Mouse (Mus musculus): Measurements from ENCODE around the gene Pced1b. TPM values are rescaled to one million over a fixed set of nuclear protein-coding genes. Genes with fewer than 3 reads are reported as not detected.

Pced1b gene
- total and polyA plus RNA-seq, 3 experiments, result 6.6 to 41.1 (median 8.8) TPM

- Histone ChIP-seq H3K4me1 (ENCODE audit: insufficient read depth, low read depth, low read length) (no peaks in the 10 kb centered on the region), H3K9me3 (replicated peaks) (peaks cover 6% of the 10 kb centered on the region; the same call in 1 of the 2 replicates), H3K27me3 (ENCODE audit: insufficient read depth, low read length) (no peaks in the 10 kb centered on the region), H3K4me3 (ENCODE audit: low read depth, low read length) (no peak overlapping the region), H3K36me3 (replicated peaks) (no peaks in the 10 kb centered on the region)
- ATAC-seq (ENCODE audit: extremely low read depth, insufficient number of reproducible peaks, low FRiP score, poor library complexity, severe bottlenecking) (no peak), DNase-seq (ENCODE audit: low spot score) (no peak)
- no peak for TF ChIP-seq GATA1 (IDR thresholded peaks at IDR 0.05; ENCODE audit: borderline replicate concordance, low read length)
- TF ChIP-seq POLR2AphosphoS5 (IDR thresholded peaks at IDR 0.05; ENCODE audit: insufficient replicate concordance, low read depth, low read length), result no peak
- no peak for TF ChIP-seq TAL1 (conservative IDR thresholded peaks at IDR 0.05; ENCODE audit: low read depth, low read length)
- no peak for TF ChIP-seq CTCF (IDR thresholded peaks at IDR 0.05; ENCODE audit: low read depth, low read length)
- no peak for TF ChIP-seq GATA2 (IDR thresholded peaks at IDR 0.05; ENCODE audit: borderline replicate concordance, low read depth, low read length)
Observed at GRCm38 (mm10) chr15:97431533-97431932, 184.6 kb downstream of the Pced1b start.

- no peaks in the 10 kb centered on the region for H3K4me1 ChIP-seq (ENCODE audit: insufficient read depth, low read depth, low read length)
- H3K4me3 ChIP-seq (ENCODE audit: low read depth, low read length), result no peak overlapping the region
- TF ChIP-seq GATA2 (IDR thresholded peaks at IDR 0.05; ENCODE audit: borderline replicate concordance, low read depth, low read length), result no peak
- TF ChIP-seq POLR2AphosphoS5 (IDR thresholded peaks at IDR 0.05; ENCODE audit: insufficient replicate concordance, low read depth, low read length), result no peak
- no peak for TF ChIP-seq TAL1 (conservative IDR thresholded peaks at IDR 0.05; ENCODE audit: low read depth, low read length)
- no peak for TF ChIP-seq GATA1 (IDR thresholded peaks at IDR 0.05; ENCODE audit: borderline replicate concordance, low read length)
- no peak for TF ChIP-seq CTCF (IDR thresholded peaks at IDR 0.05; ENCODE audit: low read depth, low read length)
- DNase-seq (ENCODE audit: low spot score), result no peak
- no peaks in the 10 kb centered on the region for H3K36me3 ChIP-seq (replicated peaks)
- peaks cover 8% of the 10 kb centered on the region; the same call in 1 of the 2 replicates for H3K9me3 ChIP-seq (replicated peaks)
- no peak for ATAC-seq (ENCODE audit: extremely low read depth, insufficient number of reproducible peaks, low FRiP score, poor library complexity, severe bottlenecking)
- H3K27me3 ChIP-seq (ENCODE audit: insufficient read depth, low read length), result no peaks in the 10 kb centered on the region
Observed at GRCm38 (mm10) chr15:97432221-97432620, 185.3 kb downstream of the Pced1b start.

Other genes starting within 250 kb of the Pced1b start
- gene Slc38a4, start 191.2 kb upstream of the Pced1b start, total RNA-seq (2014; fragmentation: Nextera tagmentation), result not detected in 2 replicates
- gene Slc38a4, start 191.2 kb upstream of the Pced1b start, total RNA-seq (2017), result under 0.01 and 0.06 TPM in 2 replicates
- gene Slc38a4, start 191.2 kb upstream of the Pced1b start, polyA plus RNA-seq (2012), result not detected in 2 replicates
- gene Amigo2, start 180 bp downstream of the Pced1b start, total RNA-seq (2014; fragmentation: Nextera tagmentation), result not detected in 2 replicates
- 0.06 and 0.16 TPM in 2 replicates for gene Amigo2, start 180 bp downstream of the Pced1b start, total RNA-seq (2017)
- gene Amigo2, start 180 bp downstream of the Pced1b start, polyA plus RNA-seq (2012), result not detected in 2 replicates

All from G1E (cell line).